Mouse (Mus musculus) layer of hippocampus, adult 11-12 months (tissue): ENCODE measurements at regions not wholly inside any gene's neighbourhood (a gene's known extent, or its start where the extent isn't known, plus 50 kb on each side); places are given as distances from the start of the nearest gene placed in this dataset.
A peak's percentile ranks its signal among the peaks of the same experiment; 100 is the strongest.

Experiments used
- DNase-seq: peaks from one replicate; pipeline ENCODE4 v3.0.0; 2022; ENCODE audit warnings: low spot score

DNA sequence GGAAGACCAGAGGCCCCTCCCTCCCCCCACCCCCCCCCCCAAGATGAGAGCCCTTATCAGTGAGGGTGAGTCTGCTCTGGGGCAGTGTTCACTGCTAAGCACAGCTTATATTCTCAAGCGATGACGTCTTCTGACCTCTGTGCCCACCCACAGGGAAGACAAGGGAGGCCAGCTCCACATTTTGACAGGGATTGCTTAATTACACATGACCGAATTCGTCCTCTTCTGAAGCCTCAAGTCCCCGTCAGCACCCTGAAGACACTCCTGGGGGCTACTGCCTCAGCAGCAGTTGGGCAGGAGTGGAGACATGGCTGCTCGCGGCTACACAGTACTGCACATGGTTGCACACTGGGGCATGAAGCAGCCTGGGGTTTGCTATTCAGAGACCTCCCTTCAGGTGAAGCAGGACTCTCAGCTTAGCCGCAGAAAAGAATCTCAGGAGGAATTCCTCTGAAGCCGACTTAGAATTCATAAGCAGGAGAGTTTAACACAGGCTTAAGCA, 282.1 kb downstream of the Cdh26 start:
- no peak for DNase-seq

DNA sequence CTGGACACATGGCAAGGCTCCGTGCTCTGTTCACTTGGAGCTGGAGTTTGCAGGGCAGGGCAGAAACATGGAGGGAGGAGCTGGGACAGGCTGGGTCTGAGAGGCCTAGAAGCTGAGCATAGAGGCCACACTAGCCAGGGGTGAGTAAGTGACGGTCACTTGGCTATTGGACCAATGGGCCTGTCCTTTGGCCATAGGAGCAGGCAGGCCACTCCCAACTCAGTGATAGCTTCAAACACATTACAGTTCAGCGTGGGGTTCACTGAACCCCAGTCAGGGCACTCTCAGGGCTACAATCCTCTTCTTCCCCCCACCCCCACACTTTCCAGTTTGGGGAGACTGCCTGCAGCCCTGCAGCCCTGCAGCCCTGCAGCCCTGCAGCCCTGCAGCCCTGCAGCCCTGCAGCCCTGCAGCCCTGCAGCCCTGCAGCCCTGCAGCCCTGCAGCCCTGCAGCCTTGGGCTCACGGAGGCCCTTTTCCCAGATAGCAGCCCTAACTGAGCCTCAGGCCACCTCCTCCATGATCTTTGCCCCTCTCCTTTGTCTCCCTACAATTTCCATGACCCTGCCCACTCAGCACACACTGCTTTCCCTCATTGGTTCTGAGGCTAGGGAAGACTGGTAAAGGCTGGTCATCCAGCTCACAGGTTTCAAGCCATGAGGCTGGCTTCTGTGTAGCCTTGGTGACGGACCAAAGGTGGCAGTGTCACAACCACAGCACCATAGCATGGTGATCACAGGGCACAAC, 285.3 kb downstream of the Cdh26 start:
- DNase-seq: no peak

DNA sequence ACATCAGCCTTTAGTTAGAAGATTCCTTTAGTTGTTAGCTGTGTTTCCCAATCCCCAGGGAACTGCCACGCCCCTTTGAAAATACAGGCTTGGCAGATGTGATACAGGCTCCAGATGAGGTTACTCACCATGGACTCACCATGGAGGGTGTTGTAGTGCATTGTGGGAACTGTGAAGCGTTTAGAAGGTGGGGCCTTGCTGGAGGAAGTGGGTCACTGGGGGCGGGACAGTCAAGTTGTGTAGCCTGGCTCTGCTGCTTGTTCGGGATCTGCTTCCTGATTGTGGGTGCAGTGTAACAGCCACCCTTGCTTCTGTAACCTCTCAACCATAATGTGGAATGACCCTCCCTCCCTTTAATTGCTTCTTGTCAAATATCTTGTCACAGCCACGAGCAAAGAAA, 287.7 kb downstream of the Cdh26 start:
- DNase-seq: no peak

DNA sequence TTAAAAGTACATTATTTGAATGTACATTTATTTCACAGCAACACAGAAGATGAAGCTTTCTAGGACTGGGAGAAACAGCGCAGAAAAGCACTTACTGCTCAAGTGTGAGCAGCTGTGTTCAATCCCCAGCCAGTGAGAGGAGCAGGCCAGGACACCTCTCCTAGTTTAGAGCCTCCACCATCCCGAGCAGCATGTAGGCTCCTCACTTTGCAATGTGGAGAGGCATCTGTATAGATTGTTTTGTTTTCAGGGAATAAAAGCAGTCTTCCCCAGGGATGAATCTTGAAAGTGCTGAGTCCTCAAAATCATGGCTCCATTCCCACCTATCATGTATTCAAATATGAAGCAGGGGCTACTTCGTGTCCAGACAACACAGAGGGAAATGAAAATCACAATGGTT, 293.1 kb downstream of the Cdh26 start:
- DNase-seq: no peak

DNA sequence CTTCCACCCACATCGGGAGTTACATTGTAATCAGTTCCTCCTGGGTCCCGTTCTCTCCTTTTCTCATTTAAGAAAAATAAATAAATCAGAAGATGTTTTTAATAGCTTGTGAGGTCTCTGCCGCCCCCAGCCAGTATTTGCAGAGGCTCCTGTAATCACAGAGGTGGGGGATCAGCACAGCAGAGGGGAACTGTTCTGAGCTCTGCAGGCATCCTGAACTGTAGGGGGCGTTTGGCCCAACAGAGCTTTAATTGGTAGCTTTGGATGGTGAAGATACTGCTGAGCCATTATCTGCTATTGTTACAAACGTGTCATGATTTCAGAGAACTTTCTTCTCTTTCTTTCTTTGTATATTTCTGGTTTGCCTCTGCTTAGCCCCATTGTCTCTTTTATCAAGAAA, 293.9 kb downstream of the Cdh26 start:
- no peak for DNase-seq

DNA sequence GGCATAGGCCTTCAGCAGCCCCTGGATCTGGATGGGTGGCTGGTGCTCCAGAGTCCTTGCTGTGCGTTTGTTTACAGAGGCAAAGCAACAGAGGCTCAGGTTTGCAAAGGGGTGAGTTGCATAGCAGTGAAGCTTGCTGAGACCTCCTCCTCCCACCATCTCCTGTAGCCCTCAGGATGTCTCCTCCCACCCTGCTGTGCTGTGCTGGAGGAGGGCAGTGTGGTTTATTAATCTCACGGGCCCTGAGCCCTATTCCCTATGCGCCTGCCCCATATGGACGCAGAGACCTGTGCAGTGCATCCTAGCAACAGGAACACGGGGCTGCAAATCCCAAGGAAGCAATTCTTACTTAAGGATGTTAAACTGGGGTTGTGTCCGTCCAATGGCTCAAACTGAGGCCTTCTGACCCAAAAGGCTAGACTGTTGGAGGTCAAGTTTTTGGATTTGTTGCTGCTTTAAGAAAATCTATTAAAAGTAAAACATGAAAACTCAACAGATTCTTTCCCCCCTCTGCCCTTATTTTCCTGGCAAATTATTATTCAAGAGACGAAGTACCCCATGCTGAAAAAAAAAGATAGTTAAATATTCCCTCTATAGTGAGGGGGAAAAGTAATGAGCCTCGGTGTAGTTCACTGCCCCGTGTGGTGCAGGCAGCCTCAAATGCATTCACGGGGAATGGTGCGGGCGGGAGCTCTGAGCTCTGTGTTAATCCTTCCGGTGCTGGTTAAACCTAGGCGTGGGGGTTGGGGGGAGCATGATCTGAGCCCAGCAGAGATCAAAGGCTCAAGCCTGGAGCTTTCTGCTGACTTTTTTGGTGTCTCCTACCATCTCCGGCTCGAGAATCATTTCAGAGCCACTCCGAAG, 297.8 kb downstream of the Cdh26 start:
- no peak for DNase-seq

DNA sequence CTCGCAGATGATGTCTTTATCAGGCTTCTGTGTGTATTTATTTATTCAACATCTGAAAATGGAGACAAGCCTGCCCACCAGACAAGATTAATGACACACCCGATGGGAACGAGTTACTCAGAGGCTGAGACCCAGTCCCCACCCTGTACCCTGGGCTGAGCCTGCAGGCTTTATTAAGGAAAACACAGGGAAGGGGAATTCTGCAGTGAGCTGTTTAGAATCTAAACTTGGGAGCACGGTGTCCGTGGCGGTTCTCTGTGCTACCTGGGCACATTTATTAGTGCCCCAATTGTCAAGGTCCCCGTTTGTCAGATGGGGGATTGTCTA, 298.4 kb downstream of the Cdh26 start:
- no peak for DNase-seq

DNA sequence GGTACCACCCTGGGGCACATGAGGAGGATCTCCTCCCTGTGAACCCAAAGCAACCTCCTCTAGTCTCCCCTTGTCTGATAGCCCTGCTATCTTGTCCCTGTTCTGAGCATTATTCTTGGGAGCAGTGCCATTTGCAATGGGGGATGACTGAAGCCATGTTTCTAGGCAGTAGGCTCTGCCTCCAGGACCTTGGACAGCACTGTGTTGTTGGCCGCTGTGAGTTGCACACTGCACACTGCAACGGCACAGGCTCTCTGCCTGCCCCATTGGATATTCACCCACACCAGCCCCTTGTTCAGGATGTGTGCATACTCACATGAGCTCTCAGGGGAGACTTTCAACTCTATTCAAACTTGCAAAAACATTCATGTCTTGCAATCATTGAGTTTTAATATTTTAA, 304.8 kb downstream of the Cdh26 start:
- DNase-seq: no peak

DNA sequence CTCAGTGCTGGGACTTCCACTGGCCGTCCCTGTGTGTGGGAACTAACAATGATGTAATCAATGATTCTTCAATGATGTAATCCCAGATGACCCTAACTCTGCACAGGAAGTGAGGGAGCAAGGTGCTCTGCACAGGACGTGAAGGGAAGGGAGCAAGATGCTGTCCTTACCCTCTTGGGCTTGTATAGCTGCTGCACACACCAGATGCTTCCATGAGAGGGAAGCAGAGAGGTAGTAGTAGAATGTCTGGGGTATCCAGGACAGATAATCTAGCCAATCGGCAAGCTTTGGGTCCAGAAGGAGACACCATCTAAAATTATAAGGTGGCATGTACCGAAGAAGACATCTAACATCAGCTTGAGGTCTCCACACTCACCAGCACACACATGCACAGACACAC, 314.3 kb downstream of the Cdh26 start:
- no peak for DNase-seq

DNA sequence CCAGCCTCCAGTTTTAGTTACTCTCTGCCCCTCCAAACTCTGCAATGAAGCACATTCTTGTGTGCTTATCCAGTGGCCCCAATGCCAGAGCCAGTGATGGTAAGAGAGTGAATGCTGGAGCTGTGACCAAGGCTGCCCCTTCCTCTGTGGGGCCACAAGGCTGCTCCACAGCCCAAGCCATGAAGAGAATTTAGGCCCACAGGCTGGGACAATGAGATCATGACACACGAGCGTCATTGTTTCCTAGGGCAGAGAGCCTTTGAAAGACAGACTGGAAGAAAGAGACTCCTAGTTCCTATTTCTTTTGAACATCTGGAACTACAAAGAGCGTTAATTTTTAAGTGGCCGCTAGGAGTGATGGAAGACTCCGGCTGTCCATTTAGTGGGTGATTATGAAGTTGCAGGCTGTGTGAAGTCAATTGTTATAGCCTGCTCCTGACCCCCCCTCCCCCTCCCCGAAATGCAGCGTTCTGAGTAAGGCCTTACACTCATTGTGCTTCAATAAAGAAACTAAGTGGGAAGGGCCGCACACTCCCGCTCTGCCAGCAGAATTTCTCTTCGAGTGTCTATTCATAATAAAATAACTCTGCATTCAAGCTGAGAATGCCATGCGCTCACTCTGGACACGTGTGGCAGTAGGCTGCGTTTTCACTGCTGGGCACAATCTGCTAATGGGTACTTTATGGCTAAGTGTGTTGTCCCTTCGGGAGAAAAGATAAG, 315.1 kb downstream of the Cdh26 start:
- no peak for DNase-seq

DNA sequence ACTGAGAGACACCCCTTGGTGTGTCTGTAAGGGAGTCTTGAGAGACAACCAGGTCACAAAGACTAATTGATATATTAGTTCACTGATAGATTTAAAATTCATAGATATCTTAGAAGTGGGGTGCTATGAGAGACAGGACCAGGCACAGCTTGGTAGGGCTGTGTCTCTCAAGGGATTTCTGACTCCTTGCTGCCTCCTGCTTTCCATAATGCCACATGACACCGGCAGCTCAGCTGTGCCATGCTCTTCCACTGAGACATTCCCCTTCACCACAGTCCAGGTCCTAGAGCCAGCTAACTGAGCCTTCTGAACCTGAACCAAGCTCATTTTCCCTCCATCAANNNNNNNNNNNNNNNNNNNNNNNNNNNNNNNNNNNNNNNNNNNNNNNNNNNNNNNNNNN, 320.9 kb downstream of the Cdh26 start:
- no peak for DNase-seq

DNA sequence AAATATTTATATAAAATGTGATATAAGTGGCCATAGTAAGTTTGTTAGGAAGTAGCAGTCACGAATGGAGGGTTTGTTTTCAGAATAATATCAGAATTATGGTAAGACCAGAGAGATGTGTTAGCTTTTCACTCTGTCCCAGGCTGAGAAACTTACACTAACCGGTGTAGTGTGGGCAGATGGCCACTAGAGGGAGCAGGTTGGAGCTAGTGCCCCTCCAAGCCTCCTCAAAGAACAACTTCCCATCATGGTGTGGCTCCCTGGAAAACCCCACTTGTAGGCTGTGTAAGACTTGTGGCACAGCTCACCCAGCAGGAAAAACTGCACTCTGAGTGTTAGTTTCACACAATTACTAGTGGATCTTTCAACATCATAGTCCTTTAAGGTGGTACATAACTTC, 328.0 kb downstream of the Cdh26 start:
- DNase-seq: peak; percentile 77

DNA sequence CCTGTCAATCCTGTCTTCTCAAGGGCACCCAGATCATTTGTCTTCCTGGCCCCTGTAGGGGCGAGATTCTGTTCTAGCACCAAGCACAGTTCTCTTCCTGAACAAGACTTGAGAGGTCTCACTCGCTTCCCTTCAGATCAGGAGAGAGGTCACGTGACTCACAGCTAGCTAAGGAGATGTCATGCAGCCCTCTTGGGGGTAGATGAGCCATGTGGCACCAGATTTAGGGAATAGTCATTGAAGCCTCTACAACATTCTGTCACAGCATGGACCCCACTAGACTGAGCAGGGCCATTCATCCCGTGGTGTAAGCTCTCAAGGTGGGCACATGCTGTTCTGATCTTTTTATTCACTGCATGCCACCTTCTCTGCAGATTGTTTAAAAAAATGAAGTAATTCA, 338.2 kb downstream of the Cdh26 start:
- DNase-seq: no peak

DNA sequence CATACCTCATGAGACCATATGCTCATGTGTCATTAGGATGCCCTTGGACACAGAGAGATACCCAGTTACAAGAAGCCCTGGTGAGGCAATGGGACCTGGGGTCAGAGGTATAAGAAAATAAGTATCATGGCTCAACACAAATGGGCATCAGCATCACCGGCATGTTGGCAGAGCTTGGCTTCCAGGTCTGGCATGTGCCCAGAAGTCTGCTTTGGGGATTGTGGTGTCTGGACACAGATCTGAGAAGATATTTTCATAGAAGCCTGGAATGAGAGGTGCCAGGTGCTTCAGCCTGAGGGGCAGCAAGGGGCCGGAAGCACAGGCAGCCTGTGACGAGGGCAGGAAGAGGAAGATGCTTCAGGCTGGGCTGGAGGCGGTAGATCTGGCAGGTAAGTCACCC, 338.7 kb downstream of the Cdh26 start:
- DNase-seq: no peak

DNA sequence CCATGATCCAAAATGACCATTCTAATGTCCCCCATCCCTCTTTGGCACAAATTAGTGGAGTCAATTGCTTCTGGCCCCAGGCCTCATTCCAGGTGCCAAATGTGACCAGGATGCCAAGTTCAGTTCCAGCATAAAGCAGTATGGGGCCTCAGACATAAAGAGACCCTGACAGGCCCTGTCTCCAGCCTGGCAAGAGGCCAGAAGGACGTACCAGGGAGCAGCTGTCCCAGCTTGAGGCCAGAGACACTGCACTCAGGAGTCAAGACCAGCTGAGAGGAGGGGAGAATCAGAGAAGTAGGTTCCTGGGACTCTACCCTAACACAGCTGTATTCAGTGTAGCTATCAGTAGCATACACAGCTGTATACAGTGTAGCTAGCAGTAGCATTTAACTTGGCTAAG, 341.1 kb downstream of the Cdh26 start:
- DNase-seq: no peak

DNA sequence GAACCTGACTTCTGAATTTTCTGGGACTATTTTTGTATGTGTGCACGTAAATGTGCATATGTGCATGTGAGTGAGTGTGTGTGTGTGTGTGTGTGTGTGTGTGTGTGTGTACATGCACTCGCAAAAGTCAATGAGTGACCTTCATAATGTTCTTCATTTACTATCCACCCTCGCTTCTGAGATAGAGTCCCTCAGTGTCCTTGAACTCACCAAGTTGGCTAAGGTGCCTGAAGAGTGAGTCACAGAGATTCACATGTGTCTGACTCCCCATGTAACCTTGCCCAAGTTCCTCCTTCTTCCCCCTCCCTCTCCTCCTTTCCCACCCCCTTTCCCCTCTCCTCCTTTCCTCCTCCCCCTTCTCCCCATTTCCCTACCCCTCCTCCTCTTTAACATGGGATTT, 341.6 kb downstream of the Cdh26 start:
- DNase-seq: no peak

DNA sequence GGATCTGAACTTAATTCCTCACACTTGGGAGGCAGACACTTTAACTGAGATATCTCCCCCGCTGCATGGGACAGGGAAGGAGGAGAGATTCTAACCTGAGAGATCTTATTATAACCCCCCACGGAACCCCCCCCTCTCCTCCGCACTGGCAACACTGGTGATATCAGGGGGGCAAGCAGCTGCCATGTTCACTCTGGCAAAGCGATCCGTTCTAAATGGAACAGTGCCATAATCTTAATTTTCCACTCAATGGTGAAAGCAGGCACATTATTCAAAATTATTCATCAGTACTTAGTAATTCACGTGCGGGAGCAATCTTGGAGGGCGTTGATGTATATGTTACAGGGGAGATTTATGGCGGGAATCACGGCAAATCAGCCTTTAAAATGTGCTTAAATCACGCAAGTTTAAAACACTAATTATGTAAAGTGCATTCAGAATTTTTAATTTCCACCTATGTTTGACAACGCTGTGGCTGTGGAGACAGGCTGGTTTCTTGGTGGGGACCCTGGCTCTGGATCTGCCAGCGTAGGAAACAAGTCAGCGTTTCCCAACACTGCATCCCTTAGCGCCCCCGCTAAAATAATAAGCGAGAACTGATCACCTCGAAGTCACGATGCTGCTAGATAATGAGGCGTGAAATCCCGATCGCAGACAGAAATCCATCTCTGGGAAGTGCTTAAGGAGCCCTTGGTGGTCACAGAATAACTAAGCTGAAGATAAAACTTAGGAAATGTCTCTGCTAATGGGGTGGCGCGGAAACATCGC, 354.7 kb downstream of the Cdh26 start:
- no peak for DNase-seq

DNA sequence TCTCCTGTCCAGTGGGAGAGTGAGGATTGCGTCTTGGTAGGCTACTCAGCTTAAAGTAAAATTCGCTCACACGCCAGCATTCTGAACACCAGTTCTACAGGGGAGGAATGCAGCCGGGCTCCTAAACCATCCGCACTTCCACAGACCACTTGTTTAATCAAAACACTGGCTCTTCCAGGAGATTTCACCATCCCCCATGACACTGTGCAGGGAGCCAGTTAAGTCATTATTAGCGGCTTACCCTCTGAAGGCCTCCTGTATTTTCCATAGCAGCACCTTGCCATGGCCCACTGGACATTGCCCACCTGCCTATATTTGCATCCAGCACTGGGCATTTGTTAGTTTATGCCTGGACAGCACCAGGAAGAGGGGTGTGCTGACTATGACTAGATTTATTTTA, 355.5 kb downstream of the Cdh26 start:
- DNase-seq: no peak

DNA sequence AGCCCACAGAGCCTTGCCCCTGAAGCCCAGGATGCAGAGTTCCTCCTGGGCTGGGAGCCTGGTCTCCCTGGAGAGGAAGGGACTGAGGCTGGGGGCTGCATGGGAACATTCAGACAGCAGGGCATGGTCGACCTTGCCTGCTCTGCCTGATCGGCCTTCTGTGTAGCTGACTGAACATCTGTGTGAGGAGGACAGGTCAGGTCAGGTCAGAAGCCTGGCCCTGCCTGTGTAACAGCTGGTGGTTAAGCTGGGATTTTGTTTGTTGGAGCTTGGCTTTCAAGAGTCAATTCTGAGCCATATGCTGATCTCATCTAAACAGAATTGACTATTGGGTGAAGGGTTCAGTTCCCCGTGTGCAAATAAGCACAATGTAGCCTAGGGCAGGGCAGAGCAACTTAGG, 365.5 kb downstream of the Cdh26 start:
- no peak for DNase-seq

DNA sequence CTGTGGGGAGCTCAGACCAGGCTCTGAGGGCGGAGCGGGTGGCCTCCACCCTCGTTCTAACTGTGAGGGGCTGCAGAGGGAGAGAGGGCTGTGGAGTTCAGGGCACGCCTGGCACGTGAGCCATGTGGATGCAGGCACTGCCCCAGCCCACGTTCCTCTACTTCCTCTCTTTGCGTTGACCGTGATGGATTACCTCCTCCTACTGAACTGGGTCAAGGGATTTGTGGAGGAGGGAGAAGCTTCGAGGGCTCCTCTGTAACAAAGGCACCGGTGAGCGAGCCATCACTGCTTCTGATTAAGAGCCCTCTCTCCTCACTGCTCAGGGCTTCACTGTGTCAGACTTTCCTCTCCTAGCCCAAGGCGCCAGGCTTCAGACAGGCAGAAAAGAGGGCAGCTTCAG, 371.1 kb downstream of the Cdh26 start:
- DNase-seq: no peak

DNA sequence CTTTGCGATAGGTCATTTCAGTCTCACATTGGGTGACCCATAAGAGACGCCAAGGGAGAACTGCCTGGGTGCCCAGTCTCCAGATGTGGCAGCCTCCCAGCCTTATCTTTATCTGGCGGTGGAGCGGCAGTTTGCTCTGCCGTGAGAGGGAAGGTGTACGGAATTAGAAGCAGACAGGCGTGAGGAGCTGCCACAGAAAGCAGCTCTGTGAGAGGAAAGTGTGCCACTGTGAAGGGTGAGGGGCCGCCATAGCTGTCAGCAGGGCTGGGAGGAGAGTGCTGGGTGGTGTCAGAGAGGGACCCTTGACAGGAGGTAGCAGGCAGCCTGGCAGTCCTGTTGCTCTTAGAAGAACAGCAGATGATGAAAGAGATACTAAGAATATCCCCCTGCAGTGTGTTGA, 375.0 kb downstream of the Cdh26 start:
- no peak for DNase-seq

DNA sequence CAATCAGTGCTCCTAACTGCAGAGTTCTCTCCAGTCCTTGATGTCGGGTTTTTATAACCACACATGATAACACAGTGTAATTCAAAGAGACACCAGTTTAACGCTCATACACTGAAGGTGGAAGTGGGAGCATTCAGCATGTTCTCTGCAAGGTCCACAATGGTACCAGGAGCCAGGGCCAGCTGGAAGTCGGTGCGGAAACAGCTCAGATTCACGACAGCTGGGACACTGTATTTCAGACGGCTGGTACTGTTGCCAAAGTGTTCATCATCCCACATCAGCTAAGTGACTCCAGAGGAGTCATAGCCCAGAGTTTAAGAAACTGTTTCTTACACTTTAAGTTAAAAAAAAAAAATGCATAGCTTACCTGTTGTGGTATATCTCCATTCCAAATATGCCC, 391.2 kb downstream of the Cdh26 start:
- DNase-seq: no peak
